Mouse (Mus musculus): ENCODE results near the gene Bcl10.
"Not testable (repeated sequence)": the region's sequence is repeated elsewhere in the genome, so short reads cannot be mapped to it uniquely, and the experiment has no call there.

Bcl10 gene

DNA sequence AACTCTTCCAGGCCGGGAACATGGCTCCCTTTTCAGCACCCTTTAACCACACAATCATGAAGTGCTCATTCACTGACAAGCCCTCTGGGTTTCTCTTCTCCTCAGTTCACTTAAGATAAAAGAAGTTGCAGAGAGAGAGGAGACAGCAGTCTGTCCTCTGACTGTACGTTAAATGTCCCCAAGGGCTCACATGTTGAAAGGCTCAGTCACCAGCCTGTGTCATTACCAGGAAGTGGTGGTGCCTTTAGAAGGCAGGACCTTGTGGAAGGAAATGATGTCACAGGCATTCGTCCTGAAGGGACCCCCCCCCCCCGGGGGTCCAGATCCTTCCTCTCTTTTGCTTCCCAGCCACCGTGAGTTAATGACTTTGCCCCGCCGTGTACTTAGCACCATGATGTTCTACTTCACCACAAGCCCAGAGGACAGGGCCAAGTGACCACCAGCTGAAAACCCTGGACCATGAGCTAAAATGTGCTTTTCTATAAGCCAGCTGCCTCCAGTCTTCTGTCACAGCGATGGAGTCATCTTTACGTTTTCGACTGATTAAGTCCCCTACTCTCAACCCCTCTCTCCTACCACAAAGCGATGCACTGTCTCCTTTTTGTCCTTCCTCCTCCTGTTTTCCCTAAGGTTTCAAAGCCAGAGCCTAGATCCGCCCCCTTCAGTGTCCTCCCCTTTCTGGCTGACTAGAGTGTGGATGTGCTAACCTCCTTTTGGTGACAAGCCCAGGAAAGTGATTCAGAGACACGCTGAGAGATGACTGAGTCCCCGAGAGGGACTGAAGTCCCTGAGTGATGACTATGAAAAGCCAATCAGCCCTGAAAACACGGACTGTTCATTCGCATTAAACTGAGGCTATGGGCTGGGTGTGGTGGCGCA lies 28.9 kb downstream of the Bcl10 start:
- no peak for DNase-seq

DNA sequence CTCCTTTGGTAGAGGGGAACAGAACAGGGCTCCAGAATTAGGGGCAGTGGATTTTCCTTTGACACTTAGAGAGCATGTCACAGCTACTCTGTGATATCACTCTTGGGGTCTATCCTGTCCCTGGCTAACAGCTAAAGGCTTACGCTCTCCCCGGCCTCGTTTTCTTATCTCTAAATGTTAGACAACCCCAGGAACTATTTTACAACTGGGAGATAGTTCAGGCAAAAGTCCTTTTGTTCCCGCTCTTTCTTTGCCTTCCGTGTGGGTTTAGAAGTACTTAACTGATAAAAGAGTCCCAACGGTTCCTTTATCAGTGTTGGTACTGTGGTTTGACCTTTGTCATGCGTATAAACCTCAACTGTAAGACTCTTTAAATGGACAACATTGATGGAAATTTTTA lies 30.3 kb downstream of the Bcl10 start:
- DNase-seq = no peak

DNA sequence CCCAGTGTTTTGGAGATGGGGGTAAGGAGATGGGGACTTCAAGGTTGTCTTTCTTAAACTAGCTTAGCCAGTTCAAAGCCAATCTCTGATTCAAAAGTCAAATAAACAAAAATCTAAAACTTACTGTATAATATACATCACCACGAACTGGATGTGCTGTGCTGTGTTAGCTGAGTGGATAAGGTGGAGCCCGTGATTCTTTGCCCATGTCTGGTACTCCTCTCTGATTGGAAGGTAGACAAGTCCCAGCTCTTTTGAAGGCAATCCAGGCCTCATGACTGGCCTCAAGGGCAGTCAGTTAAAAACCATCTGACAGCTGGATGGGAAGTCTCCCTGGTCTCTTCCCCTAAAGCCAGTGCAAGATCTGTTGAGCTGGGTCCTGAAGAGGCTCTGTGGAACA lies 30.8 kb downstream of the Bcl10 start:
- DNase-seq = no peak

DNA sequence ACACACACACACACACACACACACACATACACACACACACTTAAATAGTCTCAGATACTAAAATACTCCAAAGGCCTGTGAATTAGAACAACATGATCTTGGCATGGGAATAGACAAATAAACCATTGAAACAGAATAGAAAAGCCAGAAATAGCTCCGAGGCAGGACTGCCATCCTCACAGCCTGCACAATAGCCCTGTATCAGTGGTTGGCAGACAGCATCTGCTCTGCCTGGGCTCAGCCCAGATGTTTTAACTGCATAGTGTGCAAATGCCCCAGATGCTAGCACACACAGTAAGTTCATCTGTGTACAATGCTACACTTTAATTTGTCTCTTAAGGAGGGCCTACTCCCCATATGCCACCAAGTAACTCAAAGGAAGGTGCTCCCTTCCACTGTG lies 37.2 kb downstream of the Bcl10 start:
- peak; percentile 67 for DNase-seq

DNA sequence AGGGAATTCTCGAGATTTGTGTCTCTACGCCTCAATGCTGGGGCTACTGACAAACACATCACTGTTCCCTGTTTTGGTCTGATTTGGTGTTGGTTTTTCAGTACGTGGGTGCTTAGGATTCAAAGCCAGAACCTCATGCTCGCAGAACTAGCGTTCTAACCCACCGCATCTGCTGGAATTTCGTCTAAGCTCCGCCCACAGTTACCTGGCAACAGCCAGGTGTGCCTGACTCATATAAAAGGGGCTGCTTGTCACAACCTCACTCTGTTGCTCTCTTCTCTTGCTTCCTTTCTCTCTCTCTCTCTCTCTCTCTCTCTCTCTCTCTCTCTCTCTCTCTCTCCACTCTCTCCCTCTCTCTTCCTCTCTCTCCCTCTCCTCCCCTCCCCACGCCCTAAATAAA lies 39.8 kb downstream of the Bcl10 start:
- no peak for DNase-seq

DNA sequence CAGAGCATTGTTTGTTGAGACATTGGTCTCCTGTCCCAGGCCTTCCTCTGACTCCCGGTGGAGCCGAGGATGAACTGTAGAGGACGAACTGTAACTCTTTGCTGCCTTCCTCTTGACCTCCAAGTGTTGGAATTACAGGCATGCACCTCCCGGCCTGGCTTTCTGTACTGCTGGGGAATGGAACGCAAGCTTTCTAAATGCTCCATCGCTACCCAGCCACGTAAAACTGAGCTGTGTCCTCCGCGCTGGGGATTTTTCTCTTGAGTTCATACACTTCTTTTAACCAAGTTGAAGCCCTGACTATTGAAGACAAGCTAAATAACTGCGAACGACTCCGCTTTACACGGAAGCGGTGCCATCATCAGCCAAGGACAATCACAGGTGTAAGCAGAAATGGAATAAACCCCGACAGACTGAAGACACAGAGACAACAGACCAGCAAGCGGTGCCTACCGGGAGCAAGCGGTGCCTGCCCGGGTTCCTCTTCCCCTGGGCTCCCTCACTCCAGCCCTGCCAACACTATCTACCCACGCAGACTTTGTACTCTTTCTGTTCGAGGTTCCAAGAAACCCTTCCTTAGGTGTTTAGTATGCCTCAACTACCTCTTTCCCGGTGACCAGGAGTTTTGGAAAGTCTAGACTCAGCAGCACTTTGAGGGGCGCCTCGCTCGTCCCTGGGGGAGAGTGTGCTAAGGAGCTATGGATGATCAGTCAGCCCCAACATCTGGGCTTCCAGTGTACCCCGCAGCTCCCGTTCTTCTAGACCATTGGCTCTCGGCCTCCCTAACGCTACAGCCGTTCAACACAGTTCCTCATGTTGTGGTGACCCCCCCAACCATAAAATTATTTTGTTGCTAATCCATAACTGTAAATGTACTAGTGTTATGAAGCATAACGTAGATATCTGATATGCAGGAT lies 40.8 kb downstream of the Bcl10 start:
- no peak for DNase-seq

DNA sequence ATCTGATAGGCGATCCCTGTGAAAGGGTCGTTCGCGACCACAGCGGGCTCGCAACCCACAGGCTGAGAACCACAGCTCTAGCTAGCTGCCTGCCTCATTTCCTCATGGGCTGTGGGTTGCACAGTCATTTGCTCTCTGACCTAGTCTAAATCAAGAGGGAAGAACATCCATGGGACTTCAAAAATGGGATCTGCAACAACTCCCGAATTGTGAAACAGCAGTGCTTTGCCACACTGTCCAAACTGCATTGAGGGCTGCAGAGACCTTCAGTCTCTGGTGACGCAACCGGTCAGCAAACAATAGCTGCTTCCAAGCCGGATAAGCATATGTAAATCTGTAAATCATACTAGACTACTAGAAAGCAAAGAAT lies 41.4 kb downstream of the Bcl10 start:
- DNase-seq = no peak

DNA sequence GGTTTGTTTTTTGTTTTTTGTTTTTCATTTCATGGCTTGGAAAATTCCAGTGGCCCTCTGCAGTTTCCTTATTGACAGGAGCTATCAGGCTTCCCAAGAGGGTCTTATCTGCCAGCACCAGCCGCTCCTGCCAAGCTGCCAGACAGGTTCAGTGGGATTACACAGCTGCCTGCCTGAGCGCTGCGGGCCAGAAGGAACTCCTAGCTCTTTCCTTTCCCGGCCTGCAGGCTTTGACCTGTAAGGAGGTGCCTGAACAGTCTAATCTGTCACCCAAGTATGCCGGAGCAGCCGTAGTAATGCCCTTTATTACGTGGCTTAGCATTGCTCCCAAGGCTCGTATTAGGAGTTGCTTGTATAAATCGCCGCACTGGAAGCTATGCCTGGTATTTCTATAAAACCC lies 41.9 kb downstream of the Bcl10 start:
- DNase-seq = no peak

DNA sequence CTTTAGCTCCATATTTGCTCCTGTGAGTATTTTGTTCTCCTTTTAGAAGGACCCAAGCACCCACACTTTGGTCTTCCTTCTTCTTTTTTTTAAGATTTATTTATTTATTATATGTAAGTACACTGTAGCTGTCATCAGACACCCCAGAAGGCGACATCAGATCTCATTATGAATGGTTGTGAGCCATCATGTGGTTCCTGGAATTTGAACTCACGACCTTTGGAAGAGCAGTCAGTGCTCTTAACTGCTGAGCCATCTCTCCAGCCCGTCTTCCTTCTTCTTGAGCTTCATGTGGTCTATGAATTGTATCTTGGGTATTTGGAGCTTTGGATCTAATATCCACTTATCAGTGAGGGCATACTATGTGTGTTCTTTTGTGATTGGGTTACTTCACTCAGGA lies 43.0 kb downstream of the Bcl10 start:
- not testable (repeated sequence) for DNase-seq

DNA sequence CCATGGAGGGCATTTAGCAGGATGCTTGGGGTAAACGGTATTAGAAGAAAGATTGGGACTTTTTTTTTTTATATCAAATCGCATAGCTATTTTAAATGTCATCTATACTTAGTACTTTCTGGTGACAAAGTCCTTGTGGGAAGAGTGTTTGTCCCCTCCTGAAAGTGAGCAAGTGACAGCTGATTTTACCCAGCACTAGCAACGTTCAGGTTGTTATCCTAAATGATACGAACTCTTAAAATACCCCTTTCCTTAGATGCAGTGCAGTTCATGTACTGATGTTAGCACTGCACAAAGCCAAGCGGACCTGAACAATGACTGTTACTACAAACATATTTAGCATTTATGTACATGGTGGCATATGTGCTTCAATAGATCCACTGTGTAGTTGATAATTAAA lies 44.2 kb downstream of the Bcl10 start:
- DNase-seq = no peak

DNA sequence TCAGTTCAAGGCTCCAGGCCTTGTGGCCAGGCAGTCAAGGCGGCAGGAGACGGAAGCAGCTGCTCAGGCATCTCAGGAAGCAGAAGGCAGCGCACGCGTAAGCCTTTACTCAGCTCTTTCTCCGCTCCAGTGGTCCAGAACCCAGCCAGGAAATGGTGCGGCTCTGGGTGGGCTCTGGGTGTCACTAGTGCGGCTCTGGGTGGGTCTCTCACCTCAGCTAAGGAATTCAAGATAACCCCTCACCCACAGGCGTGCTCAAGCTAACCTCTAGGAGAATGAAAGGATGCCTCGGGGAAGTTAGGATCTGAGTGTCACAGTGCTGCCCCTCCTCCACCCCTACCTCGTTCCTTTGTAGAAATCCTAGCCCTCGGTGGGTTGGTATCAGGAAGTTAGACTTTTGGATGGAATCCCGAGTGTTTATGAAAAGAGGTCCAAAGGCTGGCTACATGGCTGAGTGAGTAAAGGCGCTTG lies 46.5 kb downstream of the Bcl10 start:
- DNase-seq = no peak

DNA sequence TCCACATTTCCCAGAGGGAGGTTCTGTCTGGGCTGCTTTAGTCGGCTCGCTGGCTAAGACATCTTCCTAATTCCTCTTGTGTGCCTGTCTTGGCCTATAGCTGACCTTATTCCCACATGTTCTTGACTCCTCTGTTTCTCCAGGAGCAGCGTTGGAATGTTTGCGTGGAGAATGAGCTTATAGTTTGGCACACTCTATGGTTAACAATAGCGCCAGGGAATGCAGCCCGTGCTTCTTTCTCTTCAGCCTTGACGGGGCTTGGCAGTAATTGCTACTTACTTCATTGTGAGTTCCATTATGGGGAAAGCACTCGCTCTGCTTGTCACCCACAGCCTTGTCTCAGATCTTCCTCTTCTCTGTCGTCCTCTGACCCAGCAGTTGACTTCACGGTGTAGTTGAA lies 48.9 kb downstream of the Bcl10 start:
- no peak for DNase-seq

DNA sequence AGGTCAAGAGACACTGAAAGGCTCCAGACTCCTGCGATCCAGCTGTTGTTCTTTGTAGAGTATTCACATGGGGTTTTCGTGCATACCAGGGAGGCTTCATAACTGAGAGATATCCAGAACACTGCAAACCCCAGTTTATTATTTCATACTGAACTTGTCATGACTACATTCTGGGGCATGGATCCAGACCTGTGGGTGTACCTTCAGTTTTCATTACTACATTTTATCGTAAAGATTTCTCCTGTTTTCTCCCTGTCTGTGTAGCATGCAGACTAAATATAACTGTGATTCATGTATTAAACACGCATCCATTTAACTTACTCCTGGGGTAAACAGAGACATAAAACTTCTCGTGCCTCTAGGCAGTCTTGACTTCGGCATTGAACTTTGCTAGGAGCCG lies 52.4 kb downstream of the Bcl10 start:
- DNase-seq = no peak
